Mouse (Mus musculus) lung, adult 2 months (tissue): Measurements from ENCODE around the gene Ogfod3. TPM values are rescaled to one million over a fixed set of nuclear protein-coding genes. Genes with fewer than 3 reads are reported as not detected.

ENCODE experiments used
- DNase-seq: peaks from one replicate; pipeline ENCODE4 v3.0.0; 2022
- H3K4me1 ChIP-seq: fragments of 200-500 bp; 2 replicates; pipeline ENCODE4 v1.6.1; 2011; ENCODE audit warnings: low read length; ENCODE audit not compliant: control insufficient read depth, insufficient read depth
- H3K4me3 ChIP-seq: fragments of 200-500 bp; replicated peaks from 2 replicates; pipeline ENCODE3; 2011; ENCODE audit warnings: low read depth, mild to moderate bottlenecking, control low read depth, low read length; ENCODE audit errors: extremely low read depth
- CTCF ChIP-seq: fragments of 200-500 bp; IDR thresholded peaks from 2 replicates; pipeline ENCODE4 v1.5.1; 2011; ENCODE audit warnings: mild to moderate bottlenecking, low read length, control low read depth; ENCODE audit not compliant: insufficient read depth
- POLR2A ChIP-seq: fragments of 200-500 bp; IDR thresholded peaks from 2 replicates; pipeline ENCODE4 v1.6.1; 2011; ENCODE audit warnings: low read depth, mild to moderate bottlenecking, control low read depth, low read length, borderline replicate concordance; ENCODE audit errors: extremely low read depth
- WGBS: fragments of 180-500 bp; shearing (Covaris S2); methylation state at CpG from one replicate; pipeline ENCODE4 v1.1.7; 2018; 5-methylcytosine and 5-hydroxymethylcytosine counted together
- polyA plus RNA-seq: library from polyadenylated mRNA; depleted of rRNA; stranded (reverse); fragments of >200 nt; gene quantifications from 2 replicates; pipeline ENCODE4 v1.2.3, GENCODE M21; 2012

Ogfod3 gene
- polyA plus RNA-seq, 1 experiment = 14.1 TPM

- WGBS = 92% methylated on average over 26 of the region's 26 CpGs
- H3K4me1 ChIP-seq = peaks cover 3% of the 10 kb centered on the region
- TF ChIP-seq CTCF = no peak
- no peak for TF ChIP-seq POLR2A
- no peak overlapping the region for H3K4me3 ChIP-seq
- no peak for DNase-seq
Measured at GRCm38 (mm10) chr11:121160636-121161346, 43.7 kb downstream of the Ogfod3 start.

GRCm38 (mm10) chr11:121159971-121160370 is 44.5 kb downstream of the Ogfod3 start, which contains the start of gene Uts2r:
Gene Uts2r, plus strand, starts transcription at chr11:121160271.
- 84% methylated on average over 5 of the region's 5 CpGs for WGBS

GRCm38 (mm10) chr11:121156411-121156891 is 48.1 kb downstream of the Ogfod3 start:
- no peak for DNase-seq
- H3K4me1 ChIP-seq = peaks cover 3% of the 10 kb centered on the region
- WGBS = 3% methylated on average over 45 of the region's 45 CpGs
- no peak overlapping the region for H3K4me3 ChIP-seq
- TF ChIP-seq POLR2A (no peak), CTCF (no peak)

More at GRCm38 (mm10) chr11:121159971-121160370, 44.5 kb downstream of the Ogfod3 start, which contains the start of gene Uts2r:
- no peak for DNase-seq
- Histone ChIP-seq H3K4me1 (peaks cover 3% of the 10 kb centered on the region), H3K4me3 (no peak within 1 kb of the TSS)
- TF ChIP-seq CTCF (no peak), POLR2A (no peak)

- WGBS = 47% methylated on average over 4 of the region's 4 CpGs
- Histone ChIP-seq H3K4me1 (peaks cover 3% of the 10 kb centered on the region), H3K4me3 (no peak overlapping the region)
- TF ChIP-seq POLR2A (no peak), CTCF (no peak)
- DNase-seq = no peak
Measured at GRCm38 (mm10) chr11:121154203-121154602, 50.3 kb downstream of the Ogfod3 start.

GRCm38 (mm10) chr11:121148193-121148592 is 56.3 kb downstream of the Ogfod3 start:
- 75% methylated on average over 3 of the region's 3 CpGs for WGBS
- no peak overlapping the region for H3K4me3 ChIP-seq
- DNase-seq = no peak
- no peaks in the 10 kb centered on the region for H3K4me1 ChIP-seq
- no peak for TF ChIP-seq POLR2A
- no peak for TF ChIP-seq CTCF

GRCm38 (mm10) chr11:121145865-121146264 is 58.6 kb downstream of the Ogfod3 start, which contains the start of gene Tex19.1:
Gene Tex19.1, plus strand, starts transcription at chr11:121146143.
- H3K4me3 ChIP-seq = no peak within 1 kb of the TSS
- H3K4me1 ChIP-seq = no peaks in the 10 kb centered on the region
- 89% methylated on average over 22 of the region's 22 CpGs for WGBS
- no peak for DNase-seq
- TF ChIP-seq POLR2A = no peak
- TF ChIP-seq CTCF = no peak

- no peaks in the 10 kb centered on the region for H3K4me1 ChIP-seq
- H3K4me3 ChIP-seq = no peak overlapping the region
- no peak for TF ChIP-seq CTCF
- no peak for TF ChIP-seq POLR2A
- no peak for DNase-seq
- 71% methylated on average over 9 of the region's 9 CpGs for WGBS
Measured at GRCm38 (mm10) chr11:121143325-121144015, 61.0 kb downstream of the Ogfod3 start.

- H3K4me3 ChIP-seq = no peak overlapping the region
- WGBS = 35% methylated on average over 6 of the region's 6 CpGs
- TF ChIP-seq POLR2A (no peak), CTCF (peak; percentile 32; the same call in 1 of the 2 replicates)
- H3K4me1 ChIP-seq = no peaks in the 10 kb centered on the region
- DNase-seq = peak; percentile 8
Measured at GRCm38 (mm10) chr11:121138732-121139131, 65.8 kb downstream of the Ogfod3 start.

GRCm38 (mm10) chr11:121137682-121138081 is 66.8 kb downstream of the Ogfod3 start:
- DNase-seq = no peak
- no peak overlapping the region for H3K4me3 ChIP-seq
- WGBS = 88% methylated on average over 5 of the region's 5 CpGs
- H3K4me1 ChIP-seq = no peaks in the 10 kb centered on the region
- TF ChIP-seq POLR2A (no peak), CTCF (no peak)
